Mouse (Mus musculus) B cell, adult 67 days (primary cell): ENCODE results near the gene Acss2. TPM values are rescaled to one million over a fixed set of nuclear protein-coding genes. Genes with fewer than 3 reads are reported as not detected.

Source experiments
- total RNA-seq, 2 experiments: library from RNA; stranded (reverse); gene quantifications; 4 replicates each; pipeline ENCODE4 v1.2.4; 2023

Gene Acss2
- 1 to 10 TPM; 2.9 to 4.3 TPM for total RNA-seq

DNA sequence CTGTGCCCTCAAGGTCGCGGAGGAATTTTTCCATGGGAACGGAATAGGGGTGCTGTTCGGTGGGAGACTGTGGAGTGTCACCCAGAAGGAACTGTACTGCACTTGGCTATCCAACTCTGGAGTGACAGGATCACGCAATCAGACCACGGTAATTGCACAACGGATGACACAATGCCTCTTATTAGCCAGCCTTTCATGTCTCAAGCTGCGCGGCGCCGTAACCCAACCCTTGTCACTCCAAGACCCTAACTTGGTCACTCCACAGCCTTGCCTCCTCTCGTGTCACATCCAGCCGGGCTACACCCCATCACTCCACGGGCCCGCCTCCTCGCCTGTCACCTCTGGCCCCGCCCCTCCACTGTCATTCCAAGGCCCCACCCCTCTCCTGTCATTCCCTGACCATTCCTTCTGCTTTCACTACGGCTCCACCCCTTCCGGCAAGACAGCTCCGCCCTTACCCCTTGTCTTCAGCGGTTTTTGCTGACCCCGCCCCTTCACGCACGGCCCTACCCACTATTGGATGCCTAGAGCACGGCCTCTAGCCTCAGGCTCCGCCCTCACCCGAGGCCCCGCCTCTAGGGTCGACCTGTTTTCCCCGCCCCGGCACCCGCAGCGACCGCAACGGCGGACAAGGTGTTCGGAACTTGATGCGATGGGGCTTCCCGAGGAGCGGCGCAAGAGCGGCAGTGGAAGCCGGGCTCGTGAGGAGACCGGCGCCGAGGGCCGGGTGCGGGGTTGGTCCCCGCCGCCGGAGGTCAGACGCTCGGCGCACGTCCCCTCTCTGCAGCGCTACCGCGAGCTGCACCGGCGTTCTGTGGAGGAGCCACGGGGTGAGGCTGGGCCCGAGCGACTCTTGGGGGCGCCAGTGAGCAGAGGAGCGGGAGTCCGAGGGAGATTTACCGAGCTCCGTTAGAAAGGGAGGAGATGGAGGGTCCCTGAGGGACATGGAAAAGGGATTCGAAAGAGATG, at the start of gene Acss2, which contains the start of gene Ggt7:
Gene Acss2 (plus strand): TSS at position 494 of the 969 bp plus-strand sequence.
Gene Ggt7 (minus strand): TSS at position 783 of the 969 bp plus-strand sequence.

DNA sequence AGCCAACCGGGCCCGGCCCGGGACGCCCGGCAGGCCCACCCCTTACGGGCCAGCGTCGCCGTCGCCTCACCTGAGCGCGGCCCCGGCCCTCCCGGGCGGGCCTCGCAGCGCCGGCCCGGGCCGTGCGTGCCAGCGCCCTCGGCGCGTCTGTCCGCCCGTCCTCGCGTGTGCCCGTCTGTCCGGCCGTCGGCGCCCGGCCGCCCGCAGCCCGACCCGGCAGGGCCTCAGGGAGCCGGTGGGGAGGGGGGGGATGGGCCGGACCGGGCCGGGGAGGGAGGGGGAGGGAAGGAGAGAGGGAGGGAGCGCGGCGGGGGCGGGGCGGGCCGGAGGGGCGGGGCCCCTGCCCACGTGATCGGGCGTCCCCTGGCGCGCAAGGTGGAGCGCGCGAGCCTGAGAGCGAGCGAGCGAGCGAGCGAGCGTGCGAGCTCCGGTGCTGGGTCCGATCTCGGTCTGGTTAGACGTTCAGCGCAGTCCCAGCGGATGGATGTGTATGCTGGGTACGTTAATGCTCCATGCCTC, 44.1 kb upstream of the Acss2 start, which contains the start of gene Ncoa6:
Gene Ncoa6 (minus strand): TSS at position 325 of the 519 bp plus-strand sequence.

DNA sequence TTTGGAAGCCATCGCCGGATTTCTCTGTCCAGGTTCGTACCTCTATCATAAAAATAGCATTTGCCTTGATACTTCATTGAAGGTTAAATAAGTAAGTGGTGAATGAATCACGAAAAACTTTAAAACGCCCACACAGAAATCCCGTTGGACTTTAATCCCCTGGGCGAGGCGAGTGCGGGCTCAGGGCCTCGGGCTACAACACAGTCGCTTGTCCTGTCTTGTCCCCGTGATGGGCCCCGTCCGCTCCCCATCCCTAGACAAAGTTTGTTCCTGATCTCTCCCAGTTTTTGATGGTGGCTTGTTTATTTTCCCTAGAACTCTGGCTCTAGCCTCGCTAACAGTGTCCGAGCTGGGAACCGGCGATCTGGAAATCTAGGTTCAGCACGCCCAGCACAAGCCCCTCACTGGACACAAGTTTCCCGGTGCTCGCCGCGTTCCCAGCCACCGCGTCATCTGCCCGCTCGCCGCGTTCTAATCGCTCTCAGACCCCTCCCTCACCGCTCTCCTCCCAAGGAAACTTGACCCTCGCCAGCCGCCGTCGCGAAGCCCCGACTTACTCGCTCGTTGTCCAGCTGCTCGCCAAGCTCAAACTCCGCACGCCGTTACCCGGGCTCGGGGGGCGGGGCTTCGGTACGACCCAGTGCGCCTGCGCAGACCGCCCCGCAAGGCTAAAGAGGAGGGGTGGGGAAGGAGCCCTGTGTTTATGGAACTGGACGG, 74.5 kb downstream of the Acss2 start, which contains the start of gene Gss:
Gene Gss (minus strand): TSS at position 674 of the 717 bp plus-strand sequence.

DNA sequence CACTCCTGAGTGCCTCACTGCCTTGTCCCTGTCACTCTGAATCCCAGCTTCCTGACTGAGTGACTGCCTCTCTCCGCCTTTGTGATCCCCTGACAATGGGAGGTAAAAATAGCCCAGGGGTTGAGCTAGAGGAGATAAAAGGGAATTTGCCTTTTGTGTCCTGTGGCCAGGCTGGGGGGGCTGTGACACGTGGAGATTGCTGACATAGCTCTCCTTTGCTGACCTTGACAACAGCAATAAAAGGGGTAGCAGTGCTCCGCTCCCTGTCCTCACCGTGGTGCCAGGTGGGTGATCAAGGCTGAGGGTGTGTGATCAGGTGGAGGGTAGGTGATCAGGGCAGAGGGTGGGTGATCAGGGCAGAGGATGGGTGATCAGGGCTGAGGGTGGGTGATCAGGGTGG, 93.2 kb downstream of the Acss2 start, which contains the start of gene Myh7b:
Gene Myh7b (plus strand): TSS at position 235 of the 400 bp plus-strand sequence.

Other genes starting within 250 kb of the Acss2 start
- gene Map1lc3a, start 241.7 kb upstream of the Acss2 start, total RNA-seq, result 10 to 100 TPM; 33.3 to 33.5 TPM
- 10 to 100 TPM; 29.9 to 31.4 TPM for gene Pigu, start 160.5 kb upstream of the Acss2 start, total RNA-seq
- 100 to 1,000 TPM; 255 to 339 TPM for gene Trp53inp2, start 136.9 kb upstream of the Acss2 start, total RNA-seq
- gene Ncoa6, start 44.1 kb upstream of the Acss2 start, total RNA-seq, result 10 to 100 TPM; 71.2 to 72.7 TPM
- under 1 TPM in 1 of 2 experiments, not detected in 1; 0.67 TPM for gene Ggt7, start 289 bp downstream of the Acss2 start, total RNA-seq
- gene Gss, start 74.9 kb downstream of the Acss2 start, total RNA-seq, result 10 to 100 TPM; 12.4 to 13.5 TPM
- gene Myh7b, start 93.3 kb downstream of the Acss2 start, total RNA-seq, result not detected
- gene Trpc4ap, start 174.4 kb downstream of the Acss2 start, total RNA-seq, result 100 to 1,000 TPM; 175 to 198 TPM
- gene Edem2, start 211.5 kb downstream of the Acss2 start, total RNA-seq, result 10 to 100 TPM; 37.2 to 39.6 TPM
- not detected for gene Gm17581, start 217.9 kb downstream of the Acss2 start, total RNA-seq
- gene Procr, start 233.2 kb downstream of the Acss2 start, total RNA-seq, result not detected